Mouse (Mus musculus) stomach, embryonic 15.5 days (tissue): ENCODE measurements around the gene Sin3b. TPM values are rescaled to one million over a fixed set of nuclear protein-coding genes. Genes with fewer than 3 reads are reported as not detected.

Source experiments
- ATAC-seq: fragments of 200-750 bp; cut with Nextera tagmentation; 2 replicates; pipeline ENCODE4 v1.8.0; 2017; ENCODE audit warnings: low read depth, moderate number of reproducible peaks, moderate TSS enrichment; ENCODE audit not compliant: insufficient read depth, low FRiP score
- H3K27ac ChIP-seq: fragments of 300-500 bp; sonication (generic); 2 replicates; pipeline ENCODE4 v1.5.1; 2015; ENCODE audit warnings: mild to moderate bottlenecking, inconsistent platforms
- H3K27me3 ChIP-seq: fragments of 300-500 bp; sonication (generic); replicated peaks from 2 replicates; pipeline ENCODE4 v1.6.1; 2015; ENCODE audit warnings: inconsistent platforms
- H3K36me3 ChIP-seq: fragments of 300-500 bp; sonication (generic); 2 replicates; pipeline ENCODE4 v1.6.1; 2015; ENCODE audit warnings: inconsistent platforms
- H3K4me1 ChIP-seq: fragments of 300-500 bp; sonication (generic); 2 replicates; pipeline ENCODE4 v1.6.1; 2015; ENCODE audit warnings: inconsistent platforms
- H3K4me2 ChIP-seq: fragments of 300-500 bp; sonication (generic); 2 replicates; pipeline ENCODE4 v1.6.1; 2015; ENCODE audit warnings: mild to moderate bottlenecking, inconsistent platforms
- H3K4me3 ChIP-seq: fragments of 300-500 bp; sonication (generic); replicated peaks from 2 replicates; pipeline ENCODE4 v1.5.1; 2015; ENCODE audit warnings: inconsistent platforms
- H3K9ac ChIP-seq: fragments of 300-500 bp; sonication (generic); 2 replicates; pipeline ENCODE4 v1.6.1; 2015; ENCODE audit warnings: inconsistent platforms
- H3K9me3 ChIP-seq: fragments of 300-500 bp; sonication (generic); 2 replicates; pipeline ENCODE4 v1.6.1; 2016; ENCODE audit warnings: inconsistent platforms
- WGBS: fragments of 180-500 bp; shearing (Covaris S2); methylation state at CpG from one replicate; pipeline ENCODE4 v1.1.7; 2015; 5-methylcytosine and 5-hydroxymethylcytosine counted together
- polyA plus RNA-seq: library from polyadenylated mRNA; unstranded; fragments of >200 nt; fragmentation: Nextera tagmentation; extraction: Ambion mirVana; gene quantifications from 2 replicates; pipeline ENCODE4 v1.2.1, GENCODE M21; 2015

Sin3b gene
- polyA plus RNA-seq, 1 experiment from 2014 or later: 143 TPM

DNA sequence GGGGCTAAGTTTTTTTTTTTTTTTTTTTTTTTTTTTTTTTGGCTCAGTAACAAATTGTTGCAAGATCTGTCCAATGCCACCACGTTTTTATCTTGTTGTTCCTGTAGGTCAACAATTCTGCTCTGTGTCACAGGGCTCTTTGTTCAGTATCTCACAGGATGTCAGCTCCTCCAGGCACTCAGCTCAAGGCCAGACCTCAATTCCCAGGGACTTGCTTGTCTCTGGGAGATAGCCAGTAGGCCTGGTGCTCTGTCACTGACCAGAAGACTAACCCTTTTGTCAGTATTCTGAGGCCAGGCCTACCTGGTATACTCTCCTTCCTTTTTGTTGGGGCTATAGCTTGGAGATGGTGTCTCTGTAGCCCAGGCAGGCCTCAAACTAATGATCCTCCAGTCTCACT, 2.5 kb upstream of the Sin3b start:
- Histone ChIP-seq H3K9me3 (no peaks in the 10 kb centered on the region), H3K9ac (no peak overlapping the region), H3K27me3 (no peaks in the 10 kb centered on the region), H3K36me3 (no peaks in the 10 kb centered on the region), H3K27ac (no peak overlapping the region), H3K4me2 (no peak overlapping the region), H3K4me3 (no peak overlapping the region), H3K4me1 (peaks cover 7% of the 10 kb centered on the region)
- 18% methylated on average over 1 of the region's 1 CpGs for WGBS
- no peak for ATAC-seq

DNA sequence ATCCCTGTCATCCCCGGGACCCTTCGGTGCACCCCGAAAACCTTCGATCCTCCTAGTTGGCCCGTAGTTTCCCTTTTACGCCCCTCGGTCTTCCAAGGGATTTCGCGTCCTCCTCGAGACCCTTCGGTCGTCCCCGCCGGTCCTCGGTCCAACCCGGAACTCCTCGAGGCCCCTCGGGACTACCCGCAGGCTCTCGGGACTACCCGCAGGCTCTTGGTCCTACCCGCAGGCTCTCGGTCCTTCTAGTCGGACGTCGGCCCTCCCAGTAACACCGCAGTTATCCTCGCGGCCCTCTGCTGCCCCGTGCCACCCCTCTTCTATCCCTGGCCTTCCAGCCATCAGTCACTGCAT, 541 bp downstream of the Sin3b start:
- Histone ChIP-seq H3K36me3 (peaks cover 28% of the 10 kb centered on the region), H3K4me2 (peak overlapping the region; percentile 82), H3K4me3 (peak overlapping the region; percentile 99), H3K9me3 (no peaks in the 10 kb centered on the region), H3K9ac (peak overlapping the region; percentile 97), H3K27ac (no peak overlapping the region), H3K4me1 (peaks cover 7% of the 10 kb centered on the region), H3K27me3 (no peaks in the 10 kb centered on the region)
- ATAC-seq: peak; percentile 29; the same call in 1 of the 2 replicates
- WGBS: under 1% methylated on average over 30 of the region's 30 CpGs

DNA sequence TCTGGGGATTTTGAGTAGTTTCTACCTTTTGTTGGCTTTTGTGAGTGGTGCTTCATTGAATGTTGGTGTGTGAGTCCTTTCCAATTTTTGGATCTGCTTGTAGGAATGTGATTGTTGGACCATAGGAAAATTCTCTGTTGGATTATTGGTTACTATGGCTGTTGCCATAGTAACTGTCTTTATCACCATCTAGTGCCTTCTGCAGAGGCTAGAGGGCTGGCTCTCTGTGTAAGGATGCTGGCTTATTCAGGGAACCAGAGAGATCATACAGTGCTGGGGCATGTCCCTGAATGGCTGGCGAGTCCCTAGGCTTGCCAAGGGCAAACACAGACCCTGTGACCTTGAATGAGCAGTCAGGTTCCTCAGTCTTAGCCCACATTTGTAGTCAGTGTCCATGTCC, 5.6 kb downstream of the Sin3b start:
- Histone ChIP-seq H3K27me3 (no peaks in the 10 kb centered on the region), H3K4me2 (no peak overlapping the region), H3K9me3 (no peaks in the 10 kb centered on the region), H3K36me3 (peaks cover 73% of the 10 kb centered on the region), H3K27ac (no peak overlapping the region), H3K4me3 (no peak overlapping the region), H3K9ac (no peak overlapping the region), H3K4me1 (peaks cover 7% of the 10 kb centered on the region)
- no peak for ATAC-seq
- WGBS: 89% methylated on average over 1 of the region's 1 CpGs

DNA sequence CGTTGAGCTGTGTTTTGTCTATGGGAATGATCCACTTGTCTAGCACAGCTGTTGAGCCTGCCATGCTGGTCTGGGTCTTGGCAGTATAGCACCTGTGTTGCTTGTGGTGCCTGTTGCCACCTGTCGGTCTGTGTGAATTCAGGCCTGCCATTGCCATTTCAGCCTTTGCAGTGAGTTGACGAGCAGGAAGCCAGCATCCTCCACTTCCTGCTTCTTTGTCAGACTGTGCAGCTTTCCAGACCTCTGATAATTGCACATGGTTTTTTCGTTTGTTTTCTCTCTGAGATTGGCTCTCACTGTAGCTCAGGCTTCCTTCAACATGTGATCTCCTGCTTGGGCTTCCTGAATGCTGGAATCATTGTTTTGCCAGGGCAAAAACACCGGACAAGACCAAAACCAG, 11.9 kb downstream of the Sin3b start:
- ATAC-seq: no peak
- no peaks in the 10 kb centered on the region for H3K4me1 ChIP-seq
- no peaks in the 10 kb centered on the region for H3K27me3 ChIP-seq
- peaks cover 82% of the 10 kb centered on the region for H3K36me3 ChIP-seq
- no peaks in the 10 kb centered on the region for H3K9me3 ChIP-seq
- no peak overlapping the region for H3K9ac ChIP-seq
- no peak overlapping the region for H3K4me3 ChIP-seq
- H3K27ac ChIP-seq: no peak overlapping the region
- no peak overlapping the region for H3K4me2 ChIP-seq
- WGBS: 75% methylated on average over 5 of the region's 5 CpGs

DNA sequence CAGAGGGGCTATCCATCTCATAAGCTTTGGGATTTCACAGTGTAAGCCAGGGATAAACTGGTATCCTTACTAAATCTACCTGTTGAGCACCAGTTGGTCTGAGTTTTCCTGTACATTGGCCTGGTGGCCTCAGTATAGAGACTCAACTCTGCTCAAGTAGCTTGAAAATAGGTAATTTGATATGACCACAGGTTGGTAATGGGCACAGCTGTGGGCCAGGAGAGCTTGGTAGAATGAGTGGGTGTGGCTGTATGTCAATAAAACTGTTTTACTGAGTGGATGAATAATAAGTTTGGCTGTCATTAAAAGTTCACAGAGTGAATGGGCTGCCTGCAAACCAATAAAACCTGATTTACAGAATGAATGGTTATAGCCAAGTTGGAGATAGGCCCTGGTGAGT, 13.8 kb downstream of the Sin3b start:
- H3K9ac ChIP-seq: no peak overlapping the region
- no peak overlapping the region for H3K4me3 ChIP-seq
- no peaks in the 10 kb centered on the region for H3K9me3 ChIP-seq
- H3K27ac ChIP-seq: no peak overlapping the region
- H3K4me2 ChIP-seq: no peak overlapping the region
- ATAC-seq: no peak
- no peaks in the 10 kb centered on the region for H3K27me3 ChIP-seq
- no peaks in the 10 kb centered on the region for H3K4me1 ChIP-seq
- peaks cover 65% of the 10 kb centered on the region for H3K36me3 ChIP-seq

GRCm38 (mm10) chr8:72746061-72746460, 23.0 kb downstream of the Sin3b start:
- WGBS: 43% methylated on average over 5 of the region's 5 CpGs
- Histone ChIP-seq H3K9me3 (no peaks in the 10 kb centered on the region), H3K36me3 (peaks cover 73% of the 10 kb centered on the region), H3K4me1 (no peaks in the 10 kb centered on the region), H3K27me3 (no peaks in the 10 kb centered on the region), H3K9ac (no peak overlapping the region), H3K27ac (no peak overlapping the region), H3K4me2 (no peak overlapping the region), H3K4me3 (no peak overlapping the region)
- ATAC-seq: no peak

- Histone ChIP-seq H3K4me2 (no peak overlapping the region), H3K9me3 (no peaks in the 10 kb centered on the region), H3K4me3 (no peak overlapping the region), H3K36me3 (peaks cover 77% of the 10 kb centered on the region), H3K9ac (no peak overlapping the region), H3K27me3 (no peaks in the 10 kb centered on the region), H3K4me1 (no peaks in the 10 kb centered on the region), H3K27ac (no peak overlapping the region)
- 89% methylated on average over 26 of the region's 26 CpGs for WGBS
- no peak for ATAC-seq
Measured at GRCm38 (mm10) chr8:72749846-72750245, 26.8 kb downstream of the Sin3b start.

DNA sequence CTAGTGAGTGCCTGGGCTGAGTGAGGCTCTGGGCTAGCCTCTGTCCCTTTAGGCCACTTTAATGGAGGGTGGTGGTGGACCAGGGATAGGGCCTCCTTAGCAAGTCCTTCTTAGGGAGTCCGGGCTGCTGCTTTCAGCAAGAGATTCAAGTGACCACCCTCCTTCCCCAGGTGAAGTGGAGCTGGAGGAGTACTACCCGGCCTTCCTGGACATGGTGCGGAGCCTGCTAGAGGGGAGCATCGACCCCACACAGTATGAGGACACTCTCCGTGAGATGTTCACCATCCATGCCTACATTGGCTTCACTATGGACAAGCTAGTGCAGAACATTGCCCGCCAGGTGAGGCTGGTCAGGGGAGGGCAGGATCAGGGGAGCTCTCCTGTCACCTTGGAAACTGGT, 27.2 kb downstream of the Sin3b start:
- Histone ChIP-seq H3K27ac (no peak overlapping the region), H3K4me2 (no peak overlapping the region), H3K9ac (no peak overlapping the region), H3K36me3 (peaks cover 75% of the 10 kb centered on the region), H3K27me3 (no peaks in the 10 kb centered on the region), H3K4me3 (no peak overlapping the region), H3K9me3 (no peaks in the 10 kb centered on the region), H3K4me1 (no peaks in the 10 kb centered on the region)
- 87% methylated on average over 6 of the region's 6 CpGs for WGBS
- ATAC-seq: no peak

DNA sequence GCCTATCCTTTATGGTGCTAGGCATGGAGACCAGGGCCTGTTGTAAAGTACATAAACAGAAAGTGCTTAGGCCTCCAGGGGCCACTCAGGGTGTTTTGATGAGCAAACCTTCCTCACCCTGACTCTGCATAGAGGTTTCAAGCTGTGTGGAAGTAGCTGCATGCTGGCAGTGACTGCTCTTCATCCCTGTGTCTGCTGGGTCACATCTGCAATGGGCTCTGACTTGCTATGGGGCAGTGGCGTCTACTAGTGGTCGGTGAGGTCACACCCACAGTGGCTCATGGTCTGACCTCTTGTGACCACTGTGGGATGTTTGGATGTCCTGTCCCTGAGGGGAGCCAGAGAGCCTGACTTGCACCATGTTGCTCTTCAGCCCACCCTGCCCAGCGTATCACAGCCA, 28.0 kb downstream of the Sin3b start:
- no peaks in the 10 kb centered on the region for H3K9me3 ChIP-seq
- no peak overlapping the region for H3K27ac ChIP-seq
- H3K4me1 ChIP-seq: no peaks in the 10 kb centered on the region
- H3K4me3 ChIP-seq: no peak overlapping the region
- H3K4me2 ChIP-seq: no peak overlapping the region
- 88% methylated on average over 3 of the region's 3 CpGs for WGBS
- no peak overlapping the region for H3K9ac ChIP-seq
- no peak for ATAC-seq
- peaks cover 76% of the 10 kb centered on the region for H3K36me3 ChIP-seq
- H3K27me3 ChIP-seq: no peaks in the 10 kb centered on the region

DNA sequence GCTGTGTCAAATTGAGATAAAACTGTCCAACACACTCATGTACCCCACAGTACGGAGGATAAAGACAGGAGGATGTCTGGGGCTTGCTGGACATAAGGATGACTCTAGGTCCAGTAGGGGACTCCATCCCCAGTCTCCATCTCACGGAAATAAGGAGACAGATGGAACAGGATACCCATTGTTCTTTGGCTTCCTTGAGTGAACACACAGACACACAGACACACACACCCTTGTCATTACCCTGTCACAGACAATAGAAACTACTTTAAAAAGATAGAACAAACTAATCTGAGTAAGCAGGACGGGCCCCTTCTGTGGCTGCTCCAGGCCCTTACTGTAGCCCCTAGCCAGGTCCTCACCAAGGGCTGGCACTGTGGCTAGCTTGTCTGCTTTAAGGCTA, 29.2 kb downstream of the Sin3b start:
- no peak overlapping the region for H3K27ac ChIP-seq
- no peak overlapping the region for H3K4me3 ChIP-seq
- no peak overlapping the region for H3K4me2 ChIP-seq
- no peaks in the 10 kb centered on the region for H3K4me1 ChIP-seq
- ATAC-seq: no peak
- H3K9me3 ChIP-seq: no peaks in the 10 kb centered on the region
- H3K27me3 ChIP-seq: no peaks in the 10 kb centered on the region
- peaks cover 76% of the 10 kb centered on the region for H3K36me3 ChIP-seq
- no peak overlapping the region for H3K9ac ChIP-seq
- 78% methylated on average over 3 of the region's 3 CpGs for WGBS

DNA sequence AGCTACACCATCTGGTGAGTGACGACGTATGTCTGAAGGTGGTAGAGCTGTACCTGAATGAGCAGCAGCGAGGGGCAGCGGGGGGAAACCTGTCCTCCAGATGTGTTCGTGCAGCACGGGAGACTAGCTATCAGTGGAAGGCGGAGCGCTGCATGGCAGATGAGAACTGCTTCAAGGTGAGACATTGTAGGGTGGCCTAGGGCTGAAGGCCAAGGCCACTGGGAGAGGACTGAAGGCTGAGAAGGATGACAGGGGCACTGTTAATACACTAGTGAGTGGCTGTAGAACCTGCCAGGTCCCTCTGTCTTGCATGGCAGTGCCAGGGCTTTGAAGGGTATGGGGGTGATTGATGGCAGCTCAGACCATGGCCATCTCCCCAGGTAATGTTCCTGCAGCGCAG, 30.1 kb downstream of the Sin3b start:
- H3K27me3 ChIP-seq: no peaks in the 10 kb centered on the region
- H3K4me2 ChIP-seq: no peak overlapping the region
- no peak overlapping the region for H3K4me3 ChIP-seq
- no peaks in the 10 kb centered on the region for H3K9me3 ChIP-seq
- no peak overlapping the region for H3K9ac ChIP-seq
- no peak for ATAC-seq
- no peaks in the 10 kb centered on the region for H3K4me1 ChIP-seq
- H3K36me3 ChIP-seq: peaks cover 71% of the 10 kb centered on the region
- H3K27ac ChIP-seq: no peak overlapping the region
- 96% methylated on average over 9 of the region's 9 CpGs for WGBS

GRCm38 (mm10) chr8:72753781-72754180, 30.7 kb downstream of the Sin3b start:
- Histone ChIP-seq H3K27me3 (no peaks in the 10 kb centered on the region), H3K9me3 (no peaks in the 10 kb centered on the region), H3K27ac (no peak overlapping the region), H3K9ac (no peak overlapping the region), H3K36me3 (peaks cover 67% of the 10 kb centered on the region), H3K4me1 (no peaks in the 10 kb centered on the region), H3K4me2 (no peak overlapping the region), H3K4me3 (no peak overlapping the region)
- WGBS: 92% methylated on average over 2 of the region's 2 CpGs
- ATAC-seq: no peak

- H3K36me3 ChIP-seq: peaks cover 47% of the 10 kb centered on the region
- no peaks in the 10 kb centered on the region for H3K27me3 ChIP-seq
- no peak overlapping the region for H3K4me3 ChIP-seq
- 89% methylated on average over 2 of the region's 2 CpGs for WGBS
- no peak overlapping the region for H3K27ac ChIP-seq
- no peak for ATAC-seq
- H3K9ac ChIP-seq: no peak overlapping the region
- no peaks in the 10 kb centered on the region for H3K4me1 ChIP-seq
- no peaks in the 10 kb centered on the region for H3K9me3 ChIP-seq
- H3K4me2 ChIP-seq: no peak overlapping the region
Measured at GRCm38 (mm10) chr8:72756031-72756430, 32.9 kb downstream of the Sin3b start.
